Mouse (Mus musculus) thymus, postnatal 25 days (tissue): Measurements from ENCODE around the gene Gm49336.

Source experiments
- DNase-seq: peaks from one replicate; pipeline ENCODE4 v3.0.0; 2022

Gene Gm49336

GRCm38 (mm10) chr14:60251281-60252003 is at the start of gene Gm49336, which contains the start of gene Nupl1:
TSS of gene Gm49336 (minus strand) at chr14:60251507.
TSS of gene Nupl1 (minus strand) at chr14:60251431.
- DNase-seq: peak; percentile 97

DNA sequence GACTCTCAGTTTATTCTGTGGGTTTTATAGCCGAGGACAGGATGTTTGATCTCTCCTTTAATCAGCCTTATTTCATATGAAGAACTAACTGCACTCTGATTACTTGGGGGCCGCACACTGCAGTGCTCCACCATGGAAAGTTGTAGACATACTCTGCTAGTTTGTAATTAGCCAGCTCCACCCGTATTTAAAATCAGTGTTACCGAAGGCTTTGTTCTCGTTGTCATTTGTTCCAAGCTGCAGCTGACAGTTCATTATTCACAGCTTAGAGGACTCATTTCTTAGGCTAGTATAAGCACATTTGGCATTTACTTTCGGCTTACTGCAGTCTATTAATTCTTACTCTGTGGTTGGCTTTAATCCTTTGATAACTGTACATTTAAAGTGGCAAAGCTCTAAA is 49.7 kb upstream of the Gm49336 start:
- no peak for DNase-seq

DNA sequence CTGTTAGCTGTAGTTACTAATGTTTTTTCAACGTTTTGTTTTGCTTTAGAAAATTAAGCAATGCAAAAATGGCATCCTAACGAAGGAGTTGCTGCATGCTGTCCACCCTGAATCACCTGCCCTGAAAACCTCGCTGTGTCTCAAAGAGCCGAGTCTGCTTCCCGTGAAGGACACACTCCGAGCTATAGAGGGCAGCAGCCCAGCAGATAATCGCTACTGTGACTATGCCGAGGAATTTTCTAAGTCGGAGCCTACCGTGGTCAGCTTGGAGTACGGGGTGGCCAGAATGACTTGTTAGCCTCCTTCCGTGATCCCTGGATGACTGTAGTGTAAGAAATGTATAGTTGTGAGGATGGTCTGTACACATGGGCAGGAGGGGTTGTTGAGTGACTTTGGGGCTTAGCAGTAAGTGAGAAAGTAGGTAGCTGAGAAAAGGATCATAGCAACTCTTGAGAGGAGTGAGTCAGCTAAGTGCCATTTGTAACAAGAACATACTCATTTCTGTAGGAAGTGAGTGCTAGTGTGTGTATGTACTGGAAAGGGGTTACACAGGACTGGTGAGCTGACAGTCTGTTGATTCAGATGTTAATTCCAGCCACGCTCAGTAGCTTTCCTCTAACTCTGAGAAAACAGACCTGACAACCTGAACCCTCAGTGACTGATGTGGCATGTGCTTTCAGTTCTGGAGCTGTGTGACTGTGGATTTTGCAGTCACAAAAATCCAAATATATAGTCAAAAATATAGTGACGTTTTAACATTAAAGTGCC is 49.1 kb upstream of the Gm49336 start:
- DNase-seq: no peak

DNA sequence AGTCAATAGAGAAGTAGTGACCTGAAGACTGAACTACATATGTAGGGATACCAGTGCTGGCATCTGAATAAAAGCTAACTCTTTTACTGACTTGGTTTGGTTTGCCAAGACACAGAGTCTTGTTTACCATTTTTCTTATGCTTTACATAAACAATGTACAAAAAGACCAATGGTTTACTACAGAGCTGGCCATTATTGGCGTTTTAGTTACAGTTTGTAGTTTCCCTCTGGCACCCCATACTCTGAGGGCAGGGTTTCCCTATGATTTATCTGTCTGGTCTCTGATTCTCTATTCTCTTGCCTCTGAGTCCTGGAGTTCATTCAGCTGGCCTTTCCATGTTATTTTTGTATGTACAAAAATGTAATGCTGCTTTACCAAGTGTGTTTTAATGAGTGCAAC is 44.2 kb upstream of the Gm49336 start:
- DNase-seq: no peak

GRCm38 (mm10) chr14:60290363-60290762 is 39.1 kb upstream of the Gm49336 start:
- no peak for DNase-seq

- DNase-seq: no peak
These were observed 35.0 kb upstream of the Gm49336 start for GRCm38 (mm10) chr14:60286194-60286863.

GRCm38 (mm10) chr14:60275301-60276276 is 24.3 kb upstream of the Gm49336 start:
- no peak for DNase-seq

DNA sequence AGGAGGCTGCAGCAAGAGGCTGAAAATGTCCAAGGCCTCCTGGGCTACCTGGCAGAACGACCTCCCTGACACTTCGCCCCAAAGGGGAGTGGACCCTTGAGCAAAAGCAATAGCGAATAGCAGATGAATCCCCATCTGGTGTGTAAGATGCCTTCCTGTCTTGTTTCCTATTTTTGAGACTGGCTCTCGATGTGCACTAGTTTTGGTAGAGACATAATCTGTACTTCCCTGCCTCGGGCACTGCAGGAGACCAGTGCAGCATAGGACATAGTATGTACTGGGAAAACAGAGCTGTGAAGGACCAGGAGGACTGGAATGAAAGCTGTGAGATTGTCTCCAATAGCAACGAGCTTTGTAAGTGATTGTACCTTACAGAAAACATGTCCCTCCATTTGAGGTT is 22.0 kb upstream of the Gm49336 start:
- no peak for DNase-seq

DNA sequence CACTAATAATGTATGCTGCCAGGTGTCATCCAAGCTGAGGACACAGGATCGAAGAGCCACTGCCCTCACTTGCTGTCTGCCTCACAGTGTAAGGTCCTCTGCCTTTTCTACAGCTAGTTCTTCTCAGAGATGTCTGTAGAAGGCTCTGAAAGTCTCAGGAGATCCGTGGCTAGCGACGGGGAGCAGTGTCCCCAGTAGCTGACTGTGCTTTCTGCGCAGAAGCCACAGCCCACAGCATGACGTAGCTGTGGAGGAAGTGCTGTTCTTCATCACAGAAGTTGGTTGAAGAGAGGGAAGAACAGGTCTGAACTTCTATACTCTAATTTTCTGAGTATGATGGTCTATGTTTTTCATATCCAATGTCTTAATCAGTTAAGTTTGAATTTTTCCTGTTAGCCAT is 18.0 kb upstream of the Gm49336 start:
- peak; percentile 52 for DNase-seq

DNA sequence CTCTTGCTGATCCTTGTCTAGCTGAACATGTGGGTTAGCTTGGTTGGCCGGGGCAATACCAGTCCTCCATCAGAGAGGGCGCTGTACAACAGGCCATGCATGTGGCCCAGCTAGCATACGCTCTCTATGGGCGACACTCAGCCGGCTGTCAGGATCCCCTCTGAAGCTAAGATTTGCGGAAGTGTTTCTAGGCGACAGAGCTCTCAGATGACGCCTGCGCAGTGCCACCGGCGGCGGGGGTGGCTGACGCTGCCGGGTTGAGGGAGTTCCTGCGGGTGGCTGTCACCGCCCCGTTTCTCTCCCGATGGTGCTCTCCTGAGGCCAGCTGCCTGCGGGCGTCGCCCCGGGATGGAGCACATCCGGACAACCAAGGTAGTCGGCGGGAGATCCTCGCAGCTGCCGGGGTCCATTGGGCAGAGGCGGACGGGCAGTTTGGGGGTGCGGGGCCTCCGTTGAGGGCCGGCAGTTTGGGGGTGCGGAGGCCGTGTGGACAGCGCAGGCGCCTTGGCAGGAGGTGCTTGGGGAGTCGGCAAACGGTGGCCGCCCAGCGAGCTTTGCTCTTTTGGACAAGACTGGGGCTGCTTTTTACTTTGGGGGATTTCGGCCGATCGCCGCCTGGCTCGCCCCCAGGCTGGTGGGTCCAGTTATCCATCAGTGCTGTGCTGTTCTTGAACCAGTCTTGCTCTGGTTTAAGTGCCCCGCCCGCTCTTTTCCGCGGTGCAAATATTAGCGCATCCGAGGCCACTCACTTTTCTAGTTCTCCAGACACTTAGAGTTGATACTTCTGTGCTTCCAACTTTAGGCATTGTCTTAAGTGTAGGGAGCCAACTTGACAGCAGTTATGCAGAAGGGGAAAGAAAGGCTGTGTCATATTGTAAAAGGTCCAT is 13.9 kb upstream of the Gm49336 start, which contains the start of gene Mtmr6:
Gene Mtmr6, plus strand, starts transcription at position 239 of the 887 bp plus-strand sequence.
- DNase-seq: peak; percentile 93

DNA sequence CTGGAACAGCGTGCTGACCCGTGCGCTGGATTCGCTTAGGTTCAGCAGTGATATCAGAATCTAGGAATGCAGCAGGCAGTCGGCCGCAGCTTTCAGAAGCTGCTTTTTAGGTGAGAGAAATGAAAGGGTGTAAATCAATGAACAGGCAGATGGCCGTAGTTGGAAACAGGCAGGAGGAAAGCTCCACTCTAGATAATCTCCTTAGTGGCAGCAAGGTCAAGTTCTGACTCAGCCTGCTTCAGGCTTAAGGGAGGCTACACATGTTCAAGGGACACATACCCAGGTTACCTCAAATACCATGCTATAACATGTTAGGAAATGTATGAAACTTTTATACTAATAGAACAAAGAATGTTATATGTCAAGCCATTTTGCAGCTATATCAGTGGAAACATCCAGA is 11.0 kb upstream of the Gm49336 start:
- DNase-seq: no peak

GRCm38 (mm10) chr14:60257851-60258250 is 6.5 kb upstream of the Gm49336 start:
- no peak for DNase-seq

- DNase-seq: no peak
These were observed 5.8 kb upstream of the Gm49336 start for GRCm38 (mm10) chr14:60257101-60257500.

GRCm38 (mm10) chr14:60256356-60256755 is 5.0 kb upstream of the Gm49336 start:
- DNase-seq: no peak

GRCm38 (mm10) chr14:60254774-60255173 is 3.5 kb upstream of the Gm49336 start:
- DNase-seq: no peak

- DNase-seq: no peak
These were observed 2.2 kb upstream of the Gm49336 start for GRCm38 (mm10) chr14:60253466-60253865.

- no peak for DNase-seq
These were observed 995 bp upstream of the Gm49336 start for GRCm38 (mm10) chr14:60252004-60253000.

- no peak for DNase-seq
These were observed 428 bp downstream of the Gm49336 start for GRCm38 (mm10) chr14:60250879-60251278.

- no peak for DNase-seq
These were observed 941 bp downstream of the Gm49336 start for GRCm38 (mm10) chr14:60250366-60250765.

GRCm38 (mm10) chr14:60238551-60238950 is 12.8 kb downstream of the Gm49336 start:
- no peak for DNase-seq
